Mouse (Mus musculus) hindbrain, embryonic 11.5 days (tissue): ENCODE results near the gene Poln. TPM values are rescaled to one million over a fixed set of nuclear protein-coding genes. Genes with fewer than 3 reads are reported as not detected.

Experiments
- ATAC-seq: fragments of 200-750 bp; cut with Nextera tagmentation; 2 replicates; pipeline ENCODE4 v1.8.0; 2017; ENCODE audit warnings: mild to moderate bottlenecking, moderate TSS enrichment, moderate library complexity; ENCODE audit not compliant: low FRiP score
- DNase-seq: peaks from one replicate; pipeline ENCODE4 v3.0.0-alpha.2; 2015; ENCODE audit warnings: low spot score
- H3K27ac ChIP-seq: fragments of 300-500 bp; sonication (generic); 2 replicates; pipeline ENCODE4 v1.5.1; 2014; ENCODE audit warnings: mild to moderate bottlenecking, low read depth, low read length
- H3K27me3 ChIP-seq: fragments of 300-500 bp; sonication (generic); 2 replicates; pipeline ENCODE4 v1.6.1; 2014; ENCODE audit warnings: mild to moderate bottlenecking, low read length, moderate library complexity, mixed read lengths; ENCODE audit not compliant: control insufficient read depth, insufficient read depth
- H3K36me3 ChIP-seq: fragments of 300-500 bp; sonication (generic); 2 replicates; pipeline ENCODE4 v1.6.1; 2014; ENCODE audit warnings: mild to moderate bottlenecking, low read length, moderate library complexity, mixed read lengths; ENCODE audit not compliant: control insufficient read depth, insufficient read depth
- H3K4me1 ChIP-seq: fragments of 300-500 bp; sonication (generic); replicated peaks from 2 replicates; pipeline ENCODE4 v1.6.1; 2014; ENCODE audit warnings: low read length, mixed read lengths; ENCODE audit not compliant: control insufficient read depth, insufficient read depth
- H3K4me2 ChIP-seq: fragments of 300-500 bp; sonication (generic); replicated peaks from 2 replicates; pipeline ENCODE4 v1.6.1; 2014; ENCODE audit warnings: mild to moderate bottlenecking, low read depth, low read length
- H3K4me3 ChIP-seq: fragments of 300-500 bp; sonication (generic); 2 replicates; pipeline ENCODE4 v1.5.1; 2014; ENCODE audit warnings: low read depth, low read length
- H3K9ac ChIP-seq: fragments of 300-500 bp; sonication (generic); 2 replicates; pipeline ENCODE4 v1.6.1; 2014; ENCODE audit warnings: low read depth, low read length
- H3K9me3 ChIP-seq: fragments of 300-500 bp; sonication (generic); 2 replicates; pipeline ENCODE4 v1.6.1; 2016; ENCODE audit warnings: low read length; ENCODE audit not compliant: control insufficient read depth
- WGBS: fragments of 180-500 bp; shearing (Covaris S2); extraction: QIAGEN DNeasy Blood & Tissue Kit; methylation state at CpG from one replicate; pipeline ENCODE4 v1.1.7; 2014; 5-methylcytosine and 5-hydroxymethylcytosine counted together
- polyA plus RNA-seq: library from polyadenylated mRNA; unstranded; fragments of >200 nt; fragmentation: Nextera tagmentation; extraction: Ambion mirVana; gene quantifications from 2 replicates; pipeline ENCODE4 v1.2.1, GENCODE M21; 2014

Poln gene
- polyA plus RNA-seq, 1 experiment from 2014 or later: 0.26 TPM

- DNase-seq (no peak), ATAC-seq (no peak)
- H3K4me2 ChIP-seq: no peak overlapping the region
- H3K27me3 ChIP-seq: no peaks in the 10 kb centered on the region
- H3K4me3 ChIP-seq: no peak overlapping the region
- H3K27ac ChIP-seq: no peak overlapping the region
- 84% methylated on average over 5 of the region's 5 CpGs for WGBS
- H3K9ac ChIP-seq: no peak overlapping the region
- no peaks in the 10 kb centered on the region for H3K9me3 ChIP-seq
- H3K36me3 ChIP-seq: no peaks in the 10 kb centered on the region
- peaks cover 9% of the 10 kb centered on the region for H3K4me1 ChIP-seq
These were observed 14.1 kb upstream of the Poln start for GRCm38 (mm10) chr5:34183156-34183880.

GRCm38 (mm10) chr5:34182486-34182885 is 13.2 kb upstream of the Poln start:
- Histone ChIP-seq H3K4me1 (peaks cover 8% of the 10 kb centered on the region), H3K9me3 (no peaks in the 10 kb centered on the region), H3K4me3 (no peak overlapping the region), H3K27me3 (no peaks in the 10 kb centered on the region), H3K27ac (no peak overlapping the region), H3K9ac (no peak overlapping the region), H3K4me2 (no peak overlapping the region), H3K36me3 (no peaks in the 10 kb centered on the region)
- no peak for DNase-seq
- 89% methylated on average over 3 of the region's 3 CpGs for WGBS
- no peak for ATAC-seq

DNA sequence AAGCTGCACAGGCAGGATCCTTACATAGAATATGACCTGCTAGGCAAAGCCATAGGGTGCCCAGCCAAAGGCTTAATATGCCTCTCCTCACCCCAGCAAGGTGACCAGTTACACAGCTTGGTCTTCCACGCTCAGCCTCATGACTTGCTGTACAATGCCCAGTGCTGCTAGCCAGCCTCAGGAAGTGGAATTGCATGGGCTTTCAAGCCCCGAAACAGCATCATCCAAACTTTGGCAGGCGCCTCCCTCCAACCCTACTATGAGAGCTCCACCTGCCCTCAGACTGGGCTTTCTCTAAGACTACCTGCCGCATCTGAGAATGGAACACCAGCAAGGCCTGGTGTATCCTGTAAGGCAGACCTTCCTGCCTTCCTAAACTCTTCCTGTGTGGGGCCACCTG is 8.6 kb upstream of the Poln start:
- Histone ChIP-seq H3K4me2 (no peak overlapping the region), H3K27me3 (no peaks in the 10 kb centered on the region), H3K9me3 (no peaks in the 10 kb centered on the region), H3K4me1 (no peaks in the 10 kb centered on the region), H3K4me3 (no peak overlapping the region), H3K9ac (no peak overlapping the region), H3K27ac (no peak overlapping the region), H3K36me3 (no peaks in the 10 kb centered on the region)
- WGBS: 91% methylated on average over 4 of the region's 4 CpGs
- ATAC-seq (no peak), DNase-seq (no peak)

- H3K36me3 ChIP-seq: no peaks in the 10 kb centered on the region
These were observed 7.8 kb upstream of the Poln start for GRCm38 (mm10) chr5:34177091-34177490.

DNA sequence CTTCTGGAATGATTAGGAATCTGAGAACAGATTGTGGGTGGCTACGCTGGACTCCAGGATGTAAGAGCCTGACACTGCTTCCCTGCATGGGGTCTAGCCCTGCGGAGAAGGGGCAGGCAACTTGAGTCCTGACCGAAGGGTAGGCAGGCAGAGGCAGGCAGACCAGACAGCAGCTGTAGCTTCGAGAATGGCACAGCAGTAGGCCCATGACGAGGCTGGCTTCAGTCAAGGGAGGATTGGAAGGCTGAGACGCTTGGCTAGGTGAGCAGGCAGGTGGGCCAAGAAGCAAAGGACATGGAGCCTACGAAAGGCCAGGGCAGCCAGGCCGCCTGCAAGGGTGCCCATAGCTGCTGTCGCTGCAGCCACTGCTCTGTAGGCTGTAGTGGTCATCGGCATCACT is 7.4 kb upstream of the Poln start:
- H3K36me3 ChIP-seq: no peaks in the 10 kb centered on the region
- H3K27ac ChIP-seq: no peak overlapping the region
- H3K4me3 ChIP-seq: no peak overlapping the region
- H3K9ac ChIP-seq: no peak overlapping the region
- H3K4me1 ChIP-seq: no peaks in the 10 kb centered on the region
- H3K9me3 ChIP-seq: no peaks in the 10 kb centered on the region
- DNase-seq (no peak), ATAC-seq (no peak)
- H3K27me3 ChIP-seq: no peaks in the 10 kb centered on the region
- no peak overlapping the region for H3K4me2 ChIP-seq
- WGBS: 64% methylated on average over 10 of the region's 10 CpGs

More at GRCm38 (mm10) chr5:34177091-34177490, 7.8 kb upstream of the Poln start:
- Histone ChIP-seq H3K9ac (no peak overlapping the region), H3K4me3 (no peak overlapping the region), H3K27me3 (no peaks in the 10 kb centered on the region), H3K4me1 (no peaks in the 10 kb centered on the region), H3K27ac (no peak overlapping the region), H3K4me2 (no peak overlapping the region), H3K9me3 (no peaks in the 10 kb centered on the region)
- ATAC-seq: no peak
- WGBS: 96% methylated on average over 2 of the region's 2 CpGs
- DNase-seq: no peak

- ATAC-seq: no peak
- no peak overlapping the region for H3K9ac ChIP-seq
- no peaks in the 10 kb centered on the region for H3K4me1 ChIP-seq
- no peaks in the 10 kb centered on the region for H3K27me3 ChIP-seq
- no peaks in the 10 kb centered on the region for H3K36me3 ChIP-seq
- DNase-seq: no peak
- H3K9me3 ChIP-seq: no peaks in the 10 kb centered on the region
- no peak overlapping the region for H3K4me3 ChIP-seq
- no peak overlapping the region for H3K27ac ChIP-seq
- no peak overlapping the region for H3K4me2 ChIP-seq
- WGBS: 26% methylated on average over 5 of the region's 5 CpGs
These were observed 6.1 kb upstream of the Poln start for GRCm38 (mm10) chr5:34175403-34175694.

DNA sequence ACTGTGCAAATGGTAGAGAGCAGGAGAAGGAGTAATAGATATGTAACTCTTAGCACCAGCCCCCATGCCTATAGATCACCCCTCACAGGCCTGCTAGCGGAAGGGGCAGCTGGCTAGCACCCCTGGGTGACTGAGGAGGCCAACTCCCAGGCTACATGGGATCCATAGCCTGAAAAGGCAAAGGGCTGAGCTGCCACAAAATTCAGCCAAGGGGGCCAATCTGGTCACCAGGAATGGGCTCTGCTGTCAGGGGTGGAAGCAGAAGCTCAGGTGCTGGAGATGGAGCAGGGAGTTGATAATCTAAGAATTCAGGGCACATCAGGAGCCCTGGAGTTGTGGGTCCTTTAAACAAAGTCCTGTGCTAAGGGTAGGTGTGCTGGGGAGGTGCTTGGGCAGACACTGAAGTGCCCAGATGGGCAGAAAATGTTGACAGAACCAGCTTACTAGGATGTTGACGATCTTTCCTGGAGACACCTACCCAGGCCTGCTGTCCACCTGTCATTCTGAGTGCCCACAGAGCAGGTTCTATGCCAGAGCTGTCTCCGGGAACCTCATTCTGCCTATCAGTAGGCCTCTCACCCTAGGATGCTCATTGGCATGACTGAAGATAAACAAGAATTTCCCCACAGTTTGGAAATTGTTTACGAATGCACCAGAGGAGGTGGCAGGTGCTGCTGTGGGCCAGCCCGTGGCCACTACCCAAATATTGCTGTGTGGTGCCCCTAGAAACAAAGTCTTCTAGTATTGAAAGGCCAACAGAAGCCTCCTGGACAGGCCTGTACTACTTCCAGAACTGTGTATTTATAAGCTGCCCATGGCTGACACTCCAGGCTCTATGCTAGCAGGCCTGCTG is 5.5 kb upstream of the Poln start:
- H3K4me1 ChIP-seq: no peaks in the 10 kb centered on the region
- H3K27me3 ChIP-seq: no peaks in the 10 kb centered on the region
- ATAC-seq (no peak), DNase-seq (no peak)
- WGBS: 64% methylated on average over 5 of the region's 5 CpGs
- H3K27ac ChIP-seq: no peak overlapping the region
- H3K9me3 ChIP-seq: no peaks in the 10 kb centered on the region
- no peak overlapping the region for H3K4me3 ChIP-seq
- H3K9ac ChIP-seq: no peak overlapping the region
- no peak overlapping the region for H3K4me2 ChIP-seq
- H3K36me3 ChIP-seq: no peaks in the 10 kb centered on the region

DNA sequence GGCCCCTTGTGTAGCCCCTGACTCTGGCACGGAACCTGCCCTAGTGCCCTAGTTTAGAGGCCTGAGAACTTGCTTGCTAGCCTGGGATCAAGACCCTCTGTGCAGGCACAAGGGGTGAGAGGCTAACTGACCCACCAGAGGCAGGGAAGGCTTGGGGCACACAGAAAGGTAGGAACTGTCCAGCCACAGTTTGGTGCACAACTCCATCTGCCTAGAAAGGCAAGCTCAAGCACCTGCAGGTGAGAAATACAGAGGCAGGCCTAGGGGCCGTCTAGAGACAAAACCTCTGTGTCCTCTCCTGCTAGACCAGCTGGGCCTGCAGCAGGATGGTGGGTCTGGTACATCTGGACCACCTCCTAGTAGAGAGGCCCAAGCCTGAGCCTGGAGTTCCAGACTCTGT is 4.8 kb upstream of the Poln start:
- Histone ChIP-seq H3K9ac (no peak overlapping the region), H3K4me2 (no peak overlapping the region), H3K27me3 (no peaks in the 10 kb centered on the region), H3K4me3 (no peak overlapping the region), H3K36me3 (no peaks in the 10 kb centered on the region), H3K9me3 (no peaks in the 10 kb centered on the region), H3K4me1 (no peaks in the 10 kb centered on the region), H3K27ac (no peak overlapping the region)
- 80% methylated on average over 2 of the region's 2 CpGs for WGBS
- ATAC-seq (no peak), DNase-seq (no peak)

- WGBS: 88% methylated on average over 4 of the region's 4 CpGs
- ATAC-seq (no peak), DNase-seq (no peak)
- Histone ChIP-seq H3K27me3 (no peaks in the 10 kb centered on the region), H3K4me2 (no peak overlapping the region), H3K9me3 (no peaks in the 10 kb centered on the region), H3K27ac (no peak overlapping the region), H3K36me3 (no peaks in the 10 kb centered on the region), H3K9ac (no peak overlapping the region), H3K4me3 (no peak overlapping the region), H3K4me1 (no peaks in the 10 kb centered on the region; the same call in 1 of the 2 replicates)
These were observed 1.5 kb upstream of the Poln start for GRCm38 (mm10) chr5:34170726-34171125.
